Mouse (Mus musculus) layer of hippocampus, adult 8-10 months (tissue): ENCODE measurements around the gene Fam107a. TPM values are rescaled to one million over a fixed set of nuclear protein-coding genes. Genes with fewer than 3 reads are reported as not detected.

Source experiments
- DNase-seq, 2 experiments: peaks; one replicate each; pipeline ENCODE4 v3.0.0; 2022; ENCODE audit warnings: low spot score in 2 of 2
- total RNA-seq, 4 experiments: library from RNA; stranded (reverse); gene quantifications; 2 replicates each; pipeline ENCODE4 v1.2.4; 2022

Fam107a gene
- total RNA-seq, 4 experiments from 2014 or later, result 232 to 320 (median 258) TPM

DNA sequence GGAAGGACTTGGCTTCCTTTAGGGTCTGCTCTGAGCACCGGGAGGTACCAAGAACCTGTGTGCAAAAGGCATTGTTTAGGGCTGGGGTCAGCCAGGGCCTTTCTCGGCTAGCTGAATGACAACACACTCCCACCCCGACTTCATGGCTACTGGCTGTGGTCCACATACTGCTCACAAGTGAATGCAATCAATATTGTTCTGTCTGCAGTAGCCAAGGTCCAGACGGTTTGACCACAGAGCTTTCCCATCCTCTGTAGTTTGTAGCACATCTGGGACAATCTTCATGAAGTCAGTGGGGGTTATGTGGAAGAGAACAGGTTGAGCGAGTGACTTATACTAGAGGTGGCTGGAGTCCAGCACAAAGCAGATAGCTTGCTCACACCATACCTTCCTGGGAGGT is 60.9 kb downstream of the Fam107a start:
- DNase-seq, result no peak

DNA sequence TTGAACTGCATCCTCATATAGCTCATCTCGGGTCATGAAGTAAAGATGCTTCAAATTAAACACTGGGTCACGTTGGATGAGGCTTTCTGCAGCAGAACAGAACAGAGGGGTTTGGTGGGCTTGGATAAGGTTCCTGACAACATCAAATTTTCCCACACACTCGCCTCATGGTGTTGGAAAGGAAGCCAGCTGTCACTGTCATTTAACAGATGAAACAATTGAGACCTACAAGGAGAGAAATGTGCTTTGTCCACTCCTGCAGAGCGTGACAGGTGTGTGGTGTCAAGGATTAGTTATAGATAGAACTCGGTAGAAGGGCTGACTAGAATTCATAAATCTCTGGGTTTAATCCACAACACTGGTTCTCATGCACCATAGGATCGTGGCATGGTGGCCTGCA is 61.8 kb downstream of the Fam107a start:
- DNase-seq, result no peak

DNA sequence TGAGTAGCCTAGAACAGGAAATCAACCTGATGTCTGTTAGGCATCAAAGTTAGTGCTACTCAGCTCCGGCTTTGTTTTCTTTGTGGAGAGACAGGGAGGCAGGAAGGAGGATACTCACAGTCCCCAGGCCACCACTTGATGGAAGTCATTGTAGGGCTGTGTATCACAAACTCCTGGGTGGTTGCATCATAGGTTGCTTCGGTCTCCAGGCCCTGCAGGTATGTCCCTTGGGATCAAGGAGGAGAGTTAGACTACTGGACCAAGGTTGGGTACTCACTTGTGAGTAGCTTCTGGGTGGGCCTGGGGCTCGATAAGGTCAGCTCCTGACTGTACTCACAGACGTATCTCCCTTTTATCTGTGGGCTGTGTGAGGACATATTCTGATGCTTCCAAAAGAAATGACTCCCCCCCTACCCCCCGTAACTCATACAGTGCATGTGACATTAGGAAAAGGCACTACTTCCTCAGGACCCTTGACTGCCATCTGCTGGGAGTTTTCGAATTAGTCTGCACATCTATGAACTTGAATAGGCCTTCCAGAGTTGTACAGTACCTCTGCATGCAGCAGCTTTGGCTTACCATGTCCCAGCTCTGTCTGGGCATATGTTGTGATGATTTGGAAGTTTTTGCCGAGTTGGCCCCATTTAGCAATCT is 62.6 kb downstream of the Fam107a start:
- DNase-seq, result peak; percentile 28 to 67

DNA sequence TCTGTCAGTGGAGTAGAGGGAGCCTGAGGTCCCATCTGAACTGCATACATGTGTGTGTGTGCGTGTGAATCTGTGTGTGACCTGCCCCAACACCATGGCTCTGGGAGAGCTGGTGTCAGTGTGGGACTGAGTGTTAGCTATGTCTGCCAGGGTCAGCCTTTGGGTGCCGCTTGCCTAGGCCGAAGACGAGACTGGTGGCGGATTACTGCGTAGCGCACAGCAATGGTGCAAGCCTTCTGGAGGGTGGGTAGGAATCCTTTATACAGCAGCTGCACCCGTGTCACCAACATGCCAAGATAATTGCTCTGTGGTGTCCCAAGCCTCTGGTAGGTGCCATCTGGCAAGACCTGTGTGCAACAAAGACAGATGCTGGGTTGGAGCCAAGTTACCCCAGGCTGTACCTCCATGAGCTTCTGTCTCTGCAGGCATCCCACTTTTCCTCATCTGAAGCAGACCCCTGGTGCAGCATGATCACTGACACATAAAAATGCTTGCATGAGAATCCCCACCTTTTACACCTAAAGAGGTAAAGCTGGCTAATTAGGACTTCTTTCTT is 66.4 kb downstream of the Fam107a start:
- no peak for DNase-seq

DNA sequence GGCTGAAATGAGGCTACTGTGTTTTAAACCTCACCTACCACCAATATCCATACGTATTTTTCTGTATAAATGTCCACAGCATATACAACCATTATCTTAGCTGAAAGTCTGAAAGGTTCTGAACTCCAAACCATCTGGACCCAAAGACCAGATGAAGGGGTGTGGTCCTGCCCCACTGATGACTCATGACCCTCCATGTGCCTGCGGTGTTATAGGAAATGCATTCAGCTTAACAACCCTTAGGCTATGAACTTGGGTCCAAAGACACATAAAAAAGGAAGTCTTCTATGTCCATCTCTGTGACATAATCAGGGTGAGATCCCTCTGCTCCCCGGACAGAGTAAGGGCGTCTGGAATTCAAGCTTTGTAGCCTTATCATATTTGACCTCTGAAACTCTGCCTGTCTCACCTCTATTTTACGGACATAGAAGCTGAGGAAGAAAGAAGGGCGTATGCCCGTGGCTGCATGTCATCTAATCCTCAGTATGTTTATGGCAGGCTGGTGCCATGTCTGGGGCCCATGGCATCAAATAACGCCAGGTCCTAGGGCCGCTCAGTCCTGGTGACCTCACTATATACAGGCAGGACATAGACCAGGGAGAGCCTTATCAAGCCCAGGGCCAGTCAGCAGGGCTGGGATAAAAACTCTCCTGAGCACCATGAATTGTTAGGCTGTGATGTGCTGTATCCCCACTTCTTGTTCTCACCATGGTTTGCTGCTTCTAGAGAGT is 67.5 kb downstream of the Fam107a start:
- DNase-seq, result no peak

DNA sequence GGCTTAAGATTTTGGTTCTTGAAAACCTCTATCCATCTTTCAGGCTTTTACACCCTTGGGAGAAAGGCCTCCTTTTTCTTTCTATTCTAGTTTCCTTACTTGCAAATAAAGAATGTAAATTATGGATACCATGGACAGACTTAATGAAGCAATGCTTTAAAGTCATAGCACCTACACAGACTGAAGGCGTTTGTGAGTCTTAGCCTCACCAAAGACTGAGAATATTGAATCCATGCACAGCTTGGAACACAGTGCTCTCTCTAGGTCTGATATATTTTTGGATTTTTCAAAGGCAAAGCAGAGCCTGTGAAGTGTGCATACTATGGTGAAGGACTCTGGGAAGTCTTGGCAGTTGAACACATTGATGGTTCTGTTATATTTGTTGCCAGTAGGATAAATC is 68.6 kb downstream of the Fam107a start:
- no peak for DNase-seq

DNA sequence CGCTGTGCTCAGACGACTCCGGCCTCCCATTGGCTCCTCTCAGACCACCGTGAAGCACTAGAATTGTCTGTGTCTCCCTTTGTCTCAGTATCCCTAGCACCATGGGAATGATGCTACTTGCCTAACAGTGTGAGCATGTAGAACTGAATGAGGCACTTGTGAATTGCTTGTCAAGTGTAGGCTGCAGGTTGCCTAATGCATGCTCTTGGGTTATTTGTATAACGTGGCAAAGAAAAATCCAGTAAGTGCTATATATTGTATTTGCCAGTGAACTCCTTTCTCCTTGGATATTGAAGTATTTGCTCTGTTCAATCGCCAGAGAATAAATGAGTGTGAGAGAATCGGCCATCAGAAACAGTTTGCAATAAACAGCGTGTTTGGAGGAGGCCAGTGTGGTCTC is 70.9 kb downstream of the Fam107a start:
- DNase-seq, result no peak

Other genes starting within 250 kb of the Fam107a start
- gene Rpp14, start 237.7 kb downstream of the Fam107a start, total RNA-seq, result 10 to 100 TPM; 24.4 to 31.5 (median 29.1) TPM
- gene Pxk, start 219.8 kb downstream of the Fam107a start, total RNA-seq, result 10 to 100 TPM; 27.9 to 36.9 (median 30.0) TPM
- gene Pdhb, start 145.0 kb downstream of the Fam107a start, total RNA-seq, result 100 to 1,000 TPM; 169 to 185 (median 175) TPM
- 10 to 100 TPM; 52.8 to 75.2 (median 63.4) TPM for gene Kctd6, start 103.9 kb downstream of the Fam107a start, total RNA-seq
- not detected for gene Acox2, start 58.7 kb downstream of the Fam107a start, total RNA-seq
- not detected for gene Oit1, start 60.7 kb upstream of the Fam107a start, total RNA-seq